Mouse (Mus musculus): ENCODE results near the gene Fam117b. TPM values are rescaled to one million over a fixed set of nuclear protein-coding genes. Genes with fewer than 3 reads are reported as not detected.
A peak's percentile ranks its signal among the peaks of the same experiment; 100 is the strongest.

Gene Fam117b
- polyA plus RNA-seq, 1 experiment: 9.5 TPM

- Histone ChIP-seq H3K36me3 (ENCODE audit: control insufficient read depth, insufficient read depth, low read length) (no peaks in the 10 kb centered on the region), H3K4me3 (ENCODE audit: extremely low read depth, insufficient read depth, insufficient read length) (peak overlapping the region; percentile 95), H3K4me1 (ENCODE audit: control insufficient read depth, insufficient read depth, insufficient read length) (no peaks in the 10 kb centered on the region; the same call in 1 of the 2 replicates), H3K27me3 (ENCODE audit: control insufficient read depth, insufficient read depth, low read length) (no peaks in the 10 kb centered on the region), H3K27ac (ENCODE audit: insufficient read depth, low read length) (peak overlapping the region; percentile 97)
- WGBS: 1% methylated on average over 85 of the region's 98 CpGs
- peak in 1 of 2 experiments; percentile 40 for DNase-seq (ENCODE audit: low read depth in 1 of 2, low spot score in 2 of 2)
- no peak for TF ChIP-seq CTCF (IDR thresholded peaks at IDR 0.05; ENCODE audit: extremely low read depth, insufficient read depth, insufficient read length, insufficient replicate concordance)
- no peak for TF ChIP-seq POLR2A (IDR thresholded peaks at IDR 0.05; ENCODE audit: low read depth, low read length)
Observed at GRCm38 (mm10) chr1:59913195-59913868, 526 bp downstream of the Fam117b start.

- TF ChIP-seq CTCF (IDR thresholded peaks at IDR 0.05; ENCODE audit: extremely low read depth, insufficient read depth, insufficient read length, insufficient replicate concordance) (no peak), POLR2A (IDR thresholded peaks at IDR 0.05; ENCODE audit: low read depth, low read length) (no peak)
Observed at GRCm38 (mm10) chr1:59913869-59914225, 1.0 kb downstream of the Fam117b start.

GRCm38 (mm10) chr1:59914799-59915198, 2.0 kb downstream of the Fam117b start:
- DNase-seq (ENCODE audit: low read depth in 1 of 2, low spot score in 2 of 2): no peak
- Histone ChIP-seq H3K4me3 (ENCODE audit: extremely low read depth, insufficient read depth, insufficient read length) (no peak overlapping the region), H3K4me1 (ENCODE audit: control insufficient read depth, insufficient read depth, insufficient read length) (no peaks in the 10 kb centered on the region; the same call in 1 of the 2 replicates), H3K27ac (ENCODE audit: insufficient read depth, low read length) (no peak overlapping the region), H3K36me3 (ENCODE audit: control insufficient read depth, insufficient read depth, low read length) (no peaks in the 10 kb centered on the region), H3K27me3 (ENCODE audit: control insufficient read depth, insufficient read depth, low read length) (no peaks in the 10 kb centered on the region)
- TF ChIP-seq CTCF (IDR thresholded peaks at IDR 0.05; ENCODE audit: extremely low read depth, insufficient read depth, insufficient read length, insufficient replicate concordance) (no peak), POLR2A (IDR thresholded peaks at IDR 0.05; ENCODE audit: low read depth, low read length) (no peak)
- 60% methylated on average over 3 of the region's 3 CpGs for WGBS

More at GRCm38 (mm10) chr1:59913869-59914225, 1.0 kb downstream of the Fam117b start:
- Histone ChIP-seq H3K27me3 (ENCODE audit: control insufficient read depth, insufficient read depth, low read length) (no peaks in the 10 kb centered on the region), H3K27ac (ENCODE audit: insufficient read depth, low read length) (peak overlapping the region; percentile 97), H3K4me3 (ENCODE audit: extremely low read depth, insufficient read depth, insufficient read length) (peak overlapping the region; percentile 95), H3K4me1 (ENCODE audit: control insufficient read depth, insufficient read depth, insufficient read length) (no peaks in the 10 kb centered on the region; the same call in 1 of the 2 replicates), H3K36me3 (ENCODE audit: control insufficient read depth, insufficient read depth, low read length) (no peaks in the 10 kb centered on the region)
- WGBS: 5% methylated on average over 12 of the region's 12 CpGs
- DNase-seq (ENCODE audit: low read depth in 1 of 2, low spot score in 2 of 2): peak; percentile 34 to 68

DNA sequence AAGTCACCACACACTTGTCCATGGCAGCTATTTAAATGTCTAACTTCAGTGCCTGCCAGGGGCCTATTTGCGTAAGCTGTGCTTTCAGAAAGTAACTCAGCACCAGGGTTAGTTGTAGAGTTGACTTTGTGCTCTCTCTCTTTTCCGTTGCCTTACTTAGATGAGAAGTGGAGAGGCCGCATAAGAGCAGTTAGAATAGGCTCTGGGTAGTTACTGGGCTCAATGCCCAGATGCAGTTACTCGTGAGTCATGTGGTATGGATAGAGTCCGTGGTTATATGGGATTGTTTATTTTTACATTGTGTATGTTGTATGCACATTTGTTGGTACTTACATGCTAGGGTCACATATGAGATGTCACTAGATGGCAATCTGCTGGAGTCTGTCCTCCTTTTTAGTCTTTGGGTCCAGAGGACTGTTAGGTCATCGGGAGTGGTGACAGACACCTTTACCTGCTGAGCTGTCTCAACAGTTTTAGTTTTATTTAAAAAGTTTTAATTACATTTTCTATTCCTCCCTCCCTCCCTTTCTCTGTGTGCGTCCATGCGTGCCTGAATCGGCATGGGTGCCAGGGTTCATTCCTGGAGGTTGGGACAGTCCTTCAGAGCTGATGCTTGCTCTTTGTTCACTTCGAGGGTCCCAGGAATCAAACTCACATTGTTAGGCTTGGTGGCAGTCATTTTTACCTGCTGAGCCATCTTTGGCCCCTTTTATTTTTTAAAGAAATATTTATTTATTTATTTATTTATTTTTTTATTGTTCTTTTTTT, 3.2 kb downstream of the Fam117b start:
- Histone ChIP-seq H3K27me3 (ENCODE audit: control insufficient read depth, insufficient read depth, low read length) (no peaks in the 10 kb centered on the region), H3K4me3 (ENCODE audit: extremely low read depth, insufficient read depth, insufficient read length) (no peak overlapping the region), H3K36me3 (ENCODE audit: control insufficient read depth, insufficient read depth, low read length) (no peaks in the 10 kb centered on the region), H3K4me1 (ENCODE audit: control insufficient read depth, insufficient read depth, insufficient read length) (no peaks in the 10 kb centered on the region), H3K27ac (ENCODE audit: insufficient read depth, low read length) (no peak overlapping the region)
- no peak for DNase-seq (ENCODE audit: low read depth in 1 of 2, low spot score in 2 of 2)
- 76% methylated on average over 10 of the region's 10 CpGs for WGBS
- TF ChIP-seq POLR2A (IDR thresholded peaks at IDR 0.05; ENCODE audit: low read depth, low read length) (no peak), CTCF (IDR thresholded peaks at IDR 0.05; ENCODE audit: extremely low read depth, insufficient read depth, insufficient read length, insufficient replicate concordance) (no peak)

- no peak for TF ChIP-seq CTCF (IDR thresholded peaks at IDR 0.05; ENCODE audit: extremely low read depth, insufficient read depth, insufficient read length, insufficient replicate concordance)
- no peak for TF ChIP-seq POLR2A (IDR thresholded peaks at IDR 0.05; ENCODE audit: low read depth, low read length)
- DNase-seq (ENCODE audit: low read depth in 1 of 2, low spot score in 2 of 2): peak in 1 of 2 experiments; percentile 54
- 44% methylated on average over 3 of the region's 3 CpGs for WGBS
Observed at GRCm38 (mm10) chr1:59917401-59917800, 4.6 kb downstream of the Fam117b start.

GRCm38 (mm10) chr1:59918075-59918474, 5.3 kb downstream of the Fam117b start:
- DNase-seq (ENCODE audit: low read depth in 1 of 2, low spot score in 2 of 2): no peak
- Histone ChIP-seq H3K27me3 (ENCODE audit: control insufficient read depth, insufficient read depth, low read length) (no peaks in the 10 kb centered on the region), H3K36me3 (ENCODE audit: control insufficient read depth, insufficient read depth, low read length) (no peaks in the 10 kb centered on the region), H3K4me1 (ENCODE audit: control insufficient read depth, insufficient read depth, insufficient read length) (peaks cover 4% of the 10 kb centered on the region; the same call in 1 of the 2 replicates), H3K27ac (ENCODE audit: insufficient read depth, low read length) (no peak overlapping the region), H3K4me3 (ENCODE audit: extremely low read depth, insufficient read depth, insufficient read length) (no peak overlapping the region)
- no peak for TF ChIP-seq CTCF (IDR thresholded peaks at IDR 0.05; ENCODE audit: extremely low read depth, insufficient read depth, insufficient read length, insufficient replicate concordance)
- TF ChIP-seq POLR2A (IDR thresholded peaks at IDR 0.05; ENCODE audit: low read depth, low read length): no peak

More at GRCm38 (mm10) chr1:59917401-59917800, 4.6 kb downstream of the Fam117b start:
- Histone ChIP-seq H3K4me1 (ENCODE audit: control insufficient read depth, insufficient read depth, insufficient read length) (peaks cover 2% of the 10 kb centered on the region; the same call in 1 of the 2 replicates), H3K27ac (ENCODE audit: insufficient read depth, low read length) (no peak overlapping the region), H3K27me3 (ENCODE audit: control insufficient read depth, insufficient read depth, low read length) (no peaks in the 10 kb centered on the region), H3K4me3 (ENCODE audit: extremely low read depth, insufficient read depth, insufficient read length) (no peak overlapping the region), H3K36me3 (ENCODE audit: control insufficient read depth, insufficient read depth, low read length) (no peaks in the 10 kb centered on the region)

Data from spleen, adult 2 months (tissue).